8 mouse cellular contexts compared by ENCODE assay signal in genomic region chr13:55600657-55601056, GRCm38 (mm10). TPM values are rescaled to one million over a fixed set of nuclear protein-coding genes. Genes with fewer than 3 reads are reported as not detected.
DNase-seq lines count a peak whose midpoint lies in the region; ATAC-seq and TF ChIP-seq lines count a peak whose summit lies in the region.

No protein-coding gene starts in this region.

- peak overlapping the region; percentile 89 for H3K27ac ChIP-seq in left cerebral cortex, adult 2 months
- H3K27ac ChIP-seq in cortical plate, adult 2 months (ENCODE audit: insufficient read depth, low read length) = no peak overlapping the region
- no peak overlapping the region for H3K27ac ChIP-seq in hindbrain, embryonic 16.5 days (ENCODE audit: low read depth, low read length)

- peaks cover 26% of the 10 kb centered on the region for H3K36me3 ChIP-seq in hindbrain, embryonic 16.5 days (ENCODE audit: control insufficient read depth, insufficient read depth, low read length)

- no peaks in the 10 kb centered on the region for H3K9me3 ChIP-seq in hindbrain, embryonic 16.5 days (ENCODE audit: control insufficient read depth, low read length)

- ATAC-seq in hindbrain, embryonic 16.5 days = peak; percentile 35; the same call in 1 of the 2 replicates

- no peak for DNase-seq in left cerebral cortex, adult 2 months (ENCODE audit: extremely low spot score in 1 of 2, low spot score in 2 of 2)
- no peak for DNase-seq in left cerebral cortex, postnatal 4 days
- DNase-seq in lung, postnatal 36 days = peak; percentile 51
- peak; percentile 71 for DNase-seq in thymus, postnatal 0 days (ENCODE audit: low spot score)
- DNase-seq in urinary bladder, postnatal 14 days (ENCODE audit: low spot score) = no peak
- no peak for DNase-seq in right cerebral cortex, postnatal 4 days

- H3K4me2 ChIP-seq in hindbrain, embryonic 16.5 days (ENCODE audit: low read length) = peak overlapping the region; percentile 76

- no peak for TF ChIP-seq POLR2A in cortical plate, adult 2 months (IDR thresholded peaks at IDR 0.05; ENCODE audit: extremely low read depth, insufficient read depth, low read length)

- H3K27me3 ChIP-seq in hindbrain, embryonic 16.5 days (replicated peaks; ENCODE audit: control insufficient read depth, insufficient read depth, low read length) = no peaks in the 10 kb centered on the region

- H3K4me1 ChIP-seq in cortical plate, adult 2 months (ENCODE audit: control insufficient read depth, insufficient read depth, low read length) = peaks cover 3% of the 10 kb centered on the region; the same call in 1 of the 2 replicates
- H3K4me1 ChIP-seq in hindbrain, embryonic 16.5 days (ENCODE audit: control insufficient read depth, insufficient read depth, low read depth, low read length) = peaks cover 18% of the 10 kb centered on the region

- 15% methylated on average over 9 of the region's 9 CpGs for WGBS in hindbrain, embryonic 16.5 days

- H3K4me3 ChIP-seq in left cerebral cortex, adult 2 months = peak overlapping the region; percentile 88
- H3K4me3 ChIP-seq in cortical plate, adult 2 months (ENCODE audit: insufficient read depth, low read length) = peak overlapping the region; percentile 80
- peak overlapping the region; percentile 86 for H3K4me3 ChIP-seq in hindbrain, embryonic 16.5 days (ENCODE audit: low read length)

- no peak for TF ChIP-seq CTCF in left cerebral cortex, adult 2 months (IDR thresholded peaks at IDR 0.05)
- no peak for TF ChIP-seq CTCF in cortical plate, adult 2 months (IDR thresholded peaks at IDR 0.05; ENCODE audit: extremely low read depth, insufficient read depth, low read length)

- H3K9ac ChIP-seq in hindbrain, embryonic 16.5 days (ENCODE audit: low read depth, low read length) = peak overlapping the region; percentile 91

- intact Hi-C loops in left cerebral cortex, adult 2 months (cut with DNase I) = loop anchor here (1.0 kb wide), 2 partner anchors 40 to 128 kb away; no protein-coding TSS in a partner anchor
- intact Hi-C loops in left cerebral cortex, postnatal 4 days (cut with DNase I) = loop anchor here (5.0 kb wide), 1 partner anchor 37 kb away; the partner anchor contains the start of gene Ddx46

RNA-seq across cellular contexts. Expression of gene B4galt7, which starts 1.0 kb away (rescaled TPM):
- total RNA-seq in left cerebral cortex, adult 2 months (2021) = 10 to 100 TPM; 24.7 to 25.8 TPM
- 10 to 100 TPM; 32.3 to 32.4 TPM for total RNA-seq in left cerebral cortex, postnatal 4 days (2021)
- polyA plus RNA-seq in cortical plate, adult 2 months (2012; rRNA removed) = 30.8 and 31.1 TPM in 2 replicates
- polyA plus RNA-seq in hindbrain, embryonic 16.5 days (2015; fragmentation: Nextera tagmentation; extraction: Ambion mirVana) = 40.9 and 42.3 TPM in 2 replicates
- 20.2 and 24.1 TPM in 2 replicates for polyA plus RNA-seq in thymus, postnatal 0 days (2015; fragmentation: Nextera tagmentation; extraction: Ambion mirVana)

RNA-seq across cellular contexts. Expression of gene Caml, which starts 22.1 kb away (rescaled TPM):
- 10 to 100 TPM; 42.6 to 45.3 TPM for total RNA-seq in left cerebral cortex, adult 2 months (2021)
- 10 to 100 TPM; 60.3 to 62.0 TPM for total RNA-seq in left cerebral cortex, postnatal 4 days (2021)
- 67.2 and 73.7 TPM in 2 replicates for polyA plus RNA-seq in cortical plate, adult 2 months (2012; rRNA removed)
- 97.4 and 108 TPM in 2 replicates for polyA plus RNA-seq in hindbrain, embryonic 16.5 days (2015; fragmentation: Nextera tagmentation; extraction: Ambion mirVana)
- 35.9 and 38.3 TPM in 2 replicates for polyA plus RNA-seq in thymus, postnatal 0 days (2015; fragmentation: Nextera tagmentation; extraction: Ambion mirVana)

RNA-seq across cellular contexts. Expression of gene Tmed9, which starts 27.1 kb away (rescaled TPM):
- total RNA-seq in left cerebral cortex, adult 2 months (2021) = 100 to 1,000 TPM; 128 to 141 TPM
- total RNA-seq in left cerebral cortex, postnatal 4 days (2021) = 100 to 1,000 TPM; 109 to 111 TPM
- 111 and 125 TPM in 2 replicates for polyA plus RNA-seq in cortical plate, adult 2 months (2012; rRNA removed)
- polyA plus RNA-seq in hindbrain, embryonic 16.5 days (2015; fragmentation: Nextera tagmentation; extraction: Ambion mirVana) = 102 TPM in 2 replicates
- polyA plus RNA-seq in thymus, postnatal 0 days (2015; fragmentation: Nextera tagmentation; extraction: Ambion mirVana) = 117 and 129 TPM in 2 replicates

RNA-seq across cellular contexts. Expression of gene Fam193b, which starts 29.7 kb away (rescaled TPM):
- 10 to 100 TPM; 90.5 to 98.1 TPM for total RNA-seq in left cerebral cortex, adult 2 months (2021)
- 10 to 100 TPM; 91.4 to 92.9 TPM for total RNA-seq in left cerebral cortex, postnatal 4 days (2021)
- 138 and 157 TPM in 2 replicates for polyA plus RNA-seq in cortical plate, adult 2 months (2012; rRNA removed)
- 41.1 and 50.0 TPM in 2 replicates for polyA plus RNA-seq in hindbrain, embryonic 16.5 days (2015; fragmentation: Nextera tagmentation; extraction: Ambion mirVana)
- 39.6 and 50.0 TPM in 2 replicates for polyA plus RNA-seq in thymus, postnatal 0 days (2015; fragmentation: Nextera tagmentation; extraction: Ambion mirVana)

RNA-seq across cellular contexts. Expression of gene Ddx46, which starts 34.2 kb away (rescaled TPM):
- total RNA-seq in left cerebral cortex, adult 2 months (2021) = 10 to 100 TPM; 48.5 to 50.3 TPM
- 10 to 100 TPM; 49.7 to 50.2 TPM for total RNA-seq in left cerebral cortex, postnatal 4 days (2021)
- polyA plus RNA-seq in cortical plate, adult 2 months (2012; rRNA removed) = 44.5 and 48.3 TPM in 2 replicates
- polyA plus RNA-seq in hindbrain, embryonic 16.5 days (2015; fragmentation: Nextera tagmentation; extraction: Ambion mirVana) = 21.5 and 23.1 TPM in 2 replicates
- 37.0 and 39.1 TPM in 2 replicates for polyA plus RNA-seq in thymus, postnatal 0 days (2015; fragmentation: Nextera tagmentation; extraction: Ambion mirVana)

Comparison
In these comparisons a context has a peak if more than half of its experiments do, and no peak if none do; other contexts are left out.
1. DNase-seq: peak in lung, postnatal 36 days (single experiment) and thymus, postnatal 0 days (single experiment); none in left cerebral cortex, adult 2 months (0 of 2), left cerebral cortex, postnatal 4 days (single experiment), urinary bladder, postnatal 14 days (single experiment) and right cerebral cortex, postnatal 4 days (single experiment).
2. Peak in every context shown above with its lines, with median percentiles within 50 percentile points of each other: H3K4me3 ChIP-seq.